Mouse (Mus musculus): ENCODE measurements around the gene Tnfrsf13b.

Tnfrsf13b gene

GRCm38 (mm10) chr11:61126606-61127355 is at the start of gene Tnfrsf13b:
TSS of gene Tnfrsf13b (plus strand) at chr11:61126755.
- no peak for DNase-seq

GRCm38 (mm10) chr11:61081624-61082023 is 44.9 kb upstream of the Tnfrsf13b start:
- no peak for DNase-seq

DNA sequence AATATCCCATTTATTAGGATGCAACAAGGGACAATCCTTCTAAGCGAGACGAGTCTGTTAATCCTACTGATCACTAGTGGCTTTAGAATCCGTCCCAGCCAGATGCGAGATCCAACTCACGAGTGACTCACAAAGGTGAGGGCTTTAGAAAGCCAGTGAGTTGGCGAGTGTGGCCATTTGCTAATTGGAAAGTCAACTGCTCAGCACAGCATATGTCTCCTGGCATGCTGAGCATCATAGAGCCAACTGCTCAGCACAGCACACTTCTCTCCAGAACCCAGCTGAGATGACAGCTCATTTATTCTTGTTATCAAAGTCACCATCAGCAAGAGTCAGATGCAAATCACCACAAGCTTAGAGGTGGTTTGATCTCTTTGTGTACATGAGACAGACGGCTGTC is 36.4 kb upstream of the Tnfrsf13b start:
- no peak for DNase-seq

DNA sequence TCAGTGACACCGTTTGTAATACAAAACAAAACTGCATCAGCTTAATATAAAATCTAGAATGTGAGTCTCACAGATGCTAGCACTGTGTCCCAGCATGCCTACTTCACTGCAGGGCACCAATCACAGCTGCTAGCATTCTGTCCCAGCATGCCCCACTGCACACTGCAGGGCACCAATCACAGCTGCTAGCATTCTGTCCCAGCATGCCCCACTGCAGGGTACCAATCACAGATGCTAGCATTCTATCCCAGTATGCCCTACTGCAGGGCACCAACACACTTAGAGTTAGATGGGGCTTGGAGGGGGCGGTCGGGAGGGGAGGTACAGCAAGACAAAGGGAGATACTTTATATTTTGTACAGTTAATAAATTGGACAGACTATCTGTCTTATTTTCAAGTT is 35.4 kb upstream of the Tnfrsf13b start:
- DNase-seq: no peak

GRCm38 (mm10) chr11:61091642-61092262 is 34.8 kb upstream of the Tnfrsf13b start:
- DNase-seq: peak; percentile 58

DNA sequence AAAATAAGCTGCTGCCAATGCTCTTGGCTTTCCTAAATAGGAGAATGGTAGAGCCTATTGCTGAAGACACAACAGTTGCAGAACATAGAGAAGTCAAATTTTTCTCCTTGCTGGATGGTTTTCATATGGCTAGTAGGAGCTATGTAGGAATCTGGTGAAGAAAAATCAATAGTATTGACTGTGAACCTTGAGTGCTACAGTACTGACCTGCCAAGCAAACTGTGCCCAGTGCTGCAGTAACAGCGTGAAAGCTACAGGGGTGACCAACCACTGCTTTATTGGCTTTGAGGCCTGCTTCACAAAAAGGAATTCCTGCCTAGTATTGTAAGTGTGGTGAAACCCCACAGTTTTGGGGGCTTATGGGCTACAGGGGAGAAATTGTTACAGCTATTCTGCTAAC is 28.5 kb upstream of the Tnfrsf13b start:
- DNase-seq: no peak

DNA sequence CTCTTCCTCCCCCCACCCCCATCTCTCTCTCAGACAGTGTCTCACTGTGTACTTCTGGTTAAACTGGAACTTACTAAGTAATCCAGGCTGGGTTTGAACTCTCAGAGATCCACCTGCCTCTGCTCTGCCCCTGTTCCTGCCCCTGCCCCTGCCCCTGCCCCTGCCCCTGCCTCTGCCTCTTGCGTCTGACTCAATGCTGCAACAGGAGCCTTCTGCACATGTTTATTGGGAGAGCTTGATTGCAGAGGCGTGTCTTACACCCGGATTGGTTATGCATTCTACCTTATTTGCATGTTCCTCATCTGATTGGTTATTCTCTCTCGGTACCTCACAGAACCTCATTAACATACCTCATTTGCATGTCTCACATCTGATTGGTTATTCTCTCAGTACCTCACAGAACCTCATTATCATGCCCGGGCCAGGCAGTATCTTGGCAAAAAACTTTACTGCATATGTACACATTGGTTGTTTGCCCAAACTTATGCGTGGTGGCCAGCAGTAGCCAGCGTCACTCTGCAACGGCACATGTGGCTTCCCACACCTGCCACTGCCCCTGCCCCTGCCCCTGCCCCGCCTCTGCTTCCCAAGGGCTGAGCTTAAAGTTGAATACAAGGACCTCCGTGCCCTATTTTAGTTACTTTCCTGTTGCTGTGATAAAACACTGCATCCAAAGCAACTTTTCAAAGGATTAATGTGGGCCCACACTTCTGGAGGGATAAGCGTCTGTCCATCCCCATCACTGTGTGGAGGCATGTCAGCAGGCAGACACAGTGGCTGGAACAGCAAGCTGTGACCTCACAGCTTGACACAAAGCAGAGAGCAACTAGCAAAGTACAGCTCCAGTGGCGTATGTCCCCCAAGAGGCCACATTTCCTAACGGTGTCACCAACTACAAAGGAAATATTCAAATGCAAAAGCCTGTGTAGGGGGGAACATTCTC is 23.9 kb upstream of the Tnfrsf13b start:
- no peak for DNase-seq

GRCm38 (mm10) chr11:61104241-61104901 is 22.2 kb upstream of the Tnfrsf13b start:
- peak; percentile 75 for DNase-seq

- no peak for DNase-seq
These were observed 17.6 kb upstream of the Tnfrsf13b start for GRCm38 (mm10) chr11:61108911-61109361.

DNA sequence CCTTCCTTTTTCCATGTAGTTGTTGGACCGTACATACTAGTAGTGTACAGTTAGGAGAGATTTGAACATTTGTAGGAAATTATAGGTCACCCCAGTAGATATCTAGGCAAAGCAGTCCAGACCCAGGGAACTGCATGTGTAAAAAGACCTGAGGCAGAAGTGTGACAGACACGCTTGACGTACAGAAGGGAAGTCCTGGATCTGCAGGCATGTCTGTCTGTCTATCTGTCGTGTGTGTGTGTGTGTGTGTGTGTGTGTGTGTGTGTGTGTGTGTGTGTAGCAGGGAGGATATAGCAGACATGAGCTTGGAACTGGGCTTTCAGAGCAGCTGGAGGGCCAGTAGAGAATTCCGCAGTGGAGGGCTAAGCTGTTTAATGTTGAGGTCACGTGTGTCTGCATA is 16.8 kb upstream of the Tnfrsf13b start:
- DNase-seq: no peak

- no peak for DNase-seq
These were observed 16.4 kb upstream of the Tnfrsf13b start for GRCm38 (mm10) chr11:61110113-61110512.

GRCm38 (mm10) chr11:61110928-61111327 is 15.6 kb upstream of the Tnfrsf13b start:
- no peak for DNase-seq

- no peak for DNase-seq
These were observed 15.1 kb upstream of the Tnfrsf13b start for GRCm38 (mm10) chr11:61111472-61111871.

GRCm38 (mm10) chr11:61112323-61112995 is 14.1 kb upstream of the Tnfrsf13b start:
- DNase-seq: no peak

- DNase-seq: no peak
These were observed 10.3 kb upstream of the Tnfrsf13b start for GRCm38 (mm10) chr11:61116226-61116625.

GRCm38 (mm10) chr11:61119996-61120583 is 6.5 kb upstream of the Tnfrsf13b start:
- DNase-seq: no peak

- no peak for DNase-seq
These were observed 4.2 kb upstream of the Tnfrsf13b start for GRCm38 (mm10) chr11:61122283-61122768.

DNA sequence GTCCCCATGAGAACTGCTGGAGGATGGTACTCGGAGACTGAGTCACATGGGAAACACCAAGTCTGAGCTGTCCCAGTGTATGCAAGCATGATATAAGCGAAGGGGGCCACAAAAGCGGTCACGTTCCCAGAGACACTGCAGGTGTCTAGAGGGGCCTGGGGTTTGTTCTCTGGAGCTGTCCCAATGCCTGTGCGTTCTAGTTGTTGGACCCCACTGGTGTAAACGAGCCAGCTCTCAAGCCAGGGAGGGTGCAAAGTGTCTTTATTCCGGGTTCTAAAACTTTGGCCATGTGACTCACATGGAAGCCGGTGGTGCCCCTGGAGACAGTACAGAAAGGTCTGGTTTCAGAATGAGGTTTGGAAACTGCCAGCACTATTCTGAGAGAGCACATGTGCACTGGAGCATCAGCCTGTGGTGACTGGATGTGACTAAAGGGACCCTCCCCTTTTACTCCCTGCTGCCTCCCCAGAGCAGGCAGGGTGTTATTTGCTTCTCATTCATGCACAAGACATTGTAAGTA is 3.7 kb upstream of the Tnfrsf13b start:
- DNase-seq: no peak

- DNase-seq: no peak
These were observed 2.7 kb upstream of the Tnfrsf13b start for GRCm38 (mm10) chr11:61123886-61124285.

DNA sequence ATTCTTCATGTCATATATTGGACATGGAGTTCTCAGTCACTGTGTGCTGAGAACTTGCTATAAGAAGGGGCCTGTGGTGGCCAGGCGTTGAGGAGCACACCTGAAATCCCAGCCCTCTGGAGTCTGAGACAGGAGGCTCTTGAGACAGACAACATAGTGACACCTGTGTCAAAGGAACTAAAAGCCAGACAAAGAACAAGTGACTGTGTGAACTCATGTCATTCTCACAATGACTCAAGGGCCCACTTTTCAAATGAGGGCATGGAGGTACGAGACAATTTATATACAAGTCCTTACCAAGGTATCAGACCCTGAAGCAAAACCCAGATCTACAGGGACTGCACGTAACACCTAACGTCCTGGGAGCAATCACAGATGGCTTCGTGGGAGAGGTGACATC is 585 bp upstream of the Tnfrsf13b start:
- DNase-seq: no peak

- DNase-seq: no peak
These were observed 983 bp downstream of the Tnfrsf13b start for GRCm38 (mm10) chr11:61127421-61128055.
